Mouse (Mus musculus): ENCODE results near the gene Arap1.

Arap1 gene

DNA sequence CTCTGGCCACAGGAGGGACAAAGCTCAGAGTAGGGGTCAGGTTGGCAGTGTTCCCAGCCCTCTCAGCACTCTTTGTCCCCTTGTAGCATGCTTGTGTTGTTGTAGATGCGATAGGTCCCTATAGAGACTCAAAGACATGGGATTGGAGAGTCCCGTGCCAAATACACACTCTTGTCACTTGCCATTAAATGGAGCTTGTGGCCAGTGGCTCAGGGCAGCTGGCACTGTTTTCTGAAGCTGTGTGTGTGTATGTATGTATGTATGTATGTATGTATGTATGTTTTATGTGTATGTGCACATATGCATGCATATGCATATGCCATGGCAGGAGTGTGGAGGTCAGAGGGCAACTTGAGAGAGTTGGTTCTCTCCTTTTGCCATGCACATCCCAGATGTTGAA, 20.1 kb upstream of the Arap1 start:
- DNase-seq: no peak

DNA sequence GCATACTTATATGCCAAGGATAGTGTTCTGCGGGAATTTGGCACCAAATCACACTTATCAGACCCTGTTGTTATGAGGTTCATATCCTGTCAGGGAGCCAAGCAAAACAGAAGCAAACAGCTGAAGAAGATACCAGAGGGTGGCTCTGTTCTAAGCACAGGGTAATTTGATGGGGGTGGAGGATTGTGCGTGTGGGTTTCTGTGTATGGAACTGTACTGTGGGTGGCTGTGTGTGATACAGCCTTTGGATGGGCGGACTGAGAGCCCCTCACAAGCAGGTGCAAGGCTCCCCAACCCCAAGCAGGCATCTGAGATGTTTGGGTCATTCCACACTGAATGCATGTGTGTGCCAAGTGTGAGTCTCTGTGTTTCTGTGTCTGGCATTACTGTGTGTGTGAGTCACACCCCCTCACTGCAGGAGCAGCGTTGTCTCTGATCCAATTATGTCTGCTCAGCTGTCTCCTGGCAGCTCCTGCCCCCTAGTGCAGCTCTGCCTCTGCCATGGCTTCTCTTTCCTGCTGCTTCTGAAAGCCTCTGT, 19.2 kb upstream of the Arap1 start:
- peak; percentile 52 for DNase-seq

DNA sequence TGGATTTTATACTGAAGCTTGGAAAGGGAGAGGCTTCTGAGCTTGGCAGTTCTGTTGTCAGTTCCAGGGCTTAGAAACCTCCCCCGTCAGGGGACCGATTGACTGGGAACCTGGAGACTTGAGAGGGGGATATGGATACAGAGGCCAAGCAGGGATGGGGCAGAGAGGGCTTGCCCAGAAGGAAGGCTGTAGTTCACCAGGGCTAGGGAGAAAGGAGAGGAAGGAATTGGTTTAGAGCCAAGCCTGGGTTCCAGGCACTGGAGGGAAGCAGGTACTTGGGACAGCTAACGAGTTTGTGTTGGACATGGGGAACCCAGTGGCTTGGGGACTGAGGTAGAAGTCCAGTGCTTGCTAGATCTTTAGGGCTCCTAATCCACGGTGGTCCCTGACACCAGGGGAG, 18.3 kb upstream of the Arap1 start:
- DNase-seq: no peak

DNA sequence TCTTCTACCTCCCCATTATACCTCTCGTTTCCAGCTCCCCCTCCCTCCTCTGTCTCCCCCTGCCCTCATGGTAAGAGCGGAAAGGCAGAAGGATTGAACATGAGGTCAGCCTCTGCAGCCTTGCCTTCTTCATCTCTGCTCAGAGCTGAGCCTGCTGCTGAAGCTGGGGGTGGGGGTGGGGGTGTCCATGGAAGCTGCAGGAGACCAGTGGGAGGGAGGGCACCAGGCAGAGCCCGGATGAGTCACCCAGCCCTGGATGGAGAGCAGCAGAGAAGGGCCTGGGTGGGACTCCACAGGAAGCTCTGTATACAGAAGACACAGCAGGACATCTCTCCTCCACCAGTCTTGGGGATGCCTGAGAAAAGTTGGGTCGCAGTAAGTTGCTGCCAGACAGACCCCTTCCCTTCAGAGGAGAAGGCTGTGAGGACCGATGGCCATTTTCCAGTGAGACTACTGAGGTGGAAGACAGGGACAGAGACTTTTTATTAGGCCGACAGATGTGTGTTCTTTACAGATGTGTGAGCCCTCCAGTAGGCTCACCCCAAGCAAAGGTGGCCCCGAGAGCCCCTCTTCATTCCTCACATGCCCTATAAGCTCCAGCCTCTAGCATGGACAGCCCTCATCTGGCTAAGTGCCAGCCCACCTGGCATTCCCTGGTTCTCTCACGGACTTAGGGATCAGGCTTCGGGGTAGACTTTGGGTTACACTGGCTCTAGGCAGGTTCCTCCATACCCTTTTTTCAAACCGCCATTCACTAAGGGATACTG, 17.6 kb upstream of the Arap1 start:
- DNase-seq: no peak

DNA sequence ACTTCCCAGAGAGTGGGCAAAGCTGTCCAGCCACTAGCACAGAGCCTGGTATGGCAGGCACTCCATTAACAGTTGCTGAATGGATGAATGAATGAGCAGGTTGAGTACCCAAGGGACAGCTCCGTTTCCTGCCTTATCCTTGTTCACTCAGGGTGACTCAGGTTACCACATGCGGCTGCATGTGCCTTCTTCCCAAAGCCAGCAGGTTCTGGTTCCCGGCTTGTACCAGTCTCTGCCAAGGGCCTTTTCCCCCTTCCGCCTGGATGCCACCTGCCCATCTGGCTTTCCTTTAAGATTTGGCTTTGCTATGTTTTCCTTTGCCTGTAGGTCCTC, 17.1 kb upstream of the Arap1 start:
- peak; percentile 65 for DNase-seq

DNA sequence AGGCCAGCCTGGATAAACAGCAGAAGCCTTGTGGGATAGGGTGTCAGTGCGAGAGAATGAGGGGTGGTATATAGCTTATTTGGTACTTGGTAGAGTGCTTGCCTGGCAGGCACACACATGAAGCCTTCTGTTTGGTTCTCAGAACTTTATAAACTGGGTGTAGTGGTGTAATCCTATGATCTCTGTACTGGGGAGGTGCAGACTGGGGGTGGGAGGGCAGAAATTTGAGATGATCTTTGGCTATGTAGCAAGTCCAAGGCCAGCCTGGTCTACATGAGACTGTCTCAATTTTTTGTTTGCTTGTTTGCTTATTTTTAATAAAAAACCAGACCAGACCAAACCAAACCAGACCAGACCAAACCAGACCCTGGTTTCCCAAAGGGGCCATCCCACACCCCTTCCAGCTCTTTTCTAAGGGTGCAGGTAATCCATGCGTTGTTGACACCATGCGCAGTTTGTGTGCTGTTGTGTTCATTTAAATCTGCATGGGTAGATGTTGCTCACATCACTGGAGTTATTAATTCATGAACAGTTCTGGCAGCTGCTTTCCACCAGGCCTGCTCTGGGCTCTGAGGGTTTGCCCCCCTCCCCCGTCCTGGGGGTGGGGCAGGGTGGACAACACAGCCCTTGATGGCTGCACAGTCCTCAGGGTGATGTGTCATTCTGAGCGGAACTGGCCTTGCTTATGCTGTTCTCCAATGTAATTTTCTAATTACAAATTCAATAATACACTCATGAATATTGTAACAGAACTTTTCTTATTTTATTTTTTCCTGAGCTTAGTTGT, 15.6 kb upstream of the Arap1 start:
- no peak for DNase-seq

DNA sequence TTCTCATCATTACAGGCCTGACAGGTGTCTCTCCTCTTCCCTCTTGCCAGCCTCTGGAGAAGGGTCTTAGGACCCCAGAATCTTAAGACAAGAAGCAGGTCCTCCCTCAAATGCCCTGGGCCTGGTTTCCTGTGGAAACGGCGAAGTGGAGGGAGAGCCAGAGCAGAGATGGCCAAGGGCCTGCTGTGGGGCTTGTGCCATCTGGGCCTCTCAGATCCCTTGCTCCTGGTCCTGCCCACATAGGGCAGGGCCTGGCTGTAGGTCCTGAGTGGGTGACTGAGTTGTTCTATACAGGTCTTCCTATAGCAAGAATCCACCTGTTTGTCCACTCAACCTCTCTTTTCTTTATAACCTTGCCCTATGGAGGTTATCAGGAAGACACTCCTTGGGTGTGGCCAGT, 12.6 kb upstream of the Arap1 start:
- peak; percentile 48 for DNase-seq

DNA sequence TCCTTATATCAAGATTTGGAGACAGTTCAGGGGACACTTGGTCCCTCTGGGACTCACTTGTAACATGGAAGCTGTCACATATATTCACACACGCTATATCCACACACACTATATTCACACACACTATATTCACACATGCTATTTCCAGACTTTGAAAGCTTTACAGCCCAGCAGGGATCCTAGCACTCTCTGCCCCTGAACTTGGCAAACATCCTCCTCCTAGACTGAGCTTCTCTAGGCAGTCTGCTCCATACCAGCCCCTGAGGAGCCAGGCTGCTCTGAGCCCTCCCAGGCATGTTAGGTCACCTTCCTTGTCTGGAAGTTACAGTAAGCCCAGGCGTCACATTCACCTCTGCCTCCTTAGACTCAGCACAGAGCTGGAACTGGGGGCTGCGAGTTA, 11.2 kb upstream of the Arap1 start:
- DNase-seq: no peak

DNA sequence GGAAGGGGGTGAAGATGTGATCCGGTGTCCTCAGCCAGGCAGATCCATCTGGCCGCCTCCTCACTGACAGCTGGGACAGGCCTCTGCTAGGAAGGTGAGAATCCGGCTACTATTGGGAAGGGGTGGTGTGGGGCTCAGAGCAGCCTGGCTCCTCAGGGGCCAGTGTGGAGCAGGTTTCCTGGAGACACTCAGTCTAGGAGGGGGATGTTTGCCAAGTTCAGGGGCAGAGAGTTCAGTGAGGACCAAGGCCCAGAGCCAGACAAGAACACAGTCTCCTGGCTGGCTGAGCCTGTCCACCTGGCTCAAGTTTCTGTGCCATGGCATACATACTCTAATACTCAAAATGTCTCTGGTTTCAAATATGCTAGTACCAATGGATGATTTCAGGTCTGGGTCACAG, 10.5 kb upstream of the Arap1 start:
- peak; percentile 61 for DNase-seq

DNA sequence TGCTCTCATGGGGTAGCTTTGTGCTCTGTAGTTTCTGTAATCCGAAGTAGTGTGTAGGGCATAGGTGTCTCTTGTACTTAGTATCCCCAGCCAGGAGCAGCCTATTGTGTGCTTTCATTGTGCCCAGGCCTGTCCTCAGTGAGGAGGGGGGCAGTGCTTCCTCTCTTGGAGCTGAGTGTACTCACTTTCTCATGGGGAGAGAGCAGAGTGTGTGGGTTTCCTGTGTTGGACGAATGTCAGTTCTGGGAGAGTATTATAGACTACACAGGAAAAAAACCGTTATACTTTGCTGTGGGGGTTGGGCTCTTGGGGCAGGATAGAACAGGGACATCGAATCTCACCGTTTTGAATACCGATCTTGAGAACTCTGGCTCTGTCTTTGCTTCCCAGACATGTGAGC, 6.5 kb upstream of the Arap1 start:
- DNase-seq: no peak

DNA sequence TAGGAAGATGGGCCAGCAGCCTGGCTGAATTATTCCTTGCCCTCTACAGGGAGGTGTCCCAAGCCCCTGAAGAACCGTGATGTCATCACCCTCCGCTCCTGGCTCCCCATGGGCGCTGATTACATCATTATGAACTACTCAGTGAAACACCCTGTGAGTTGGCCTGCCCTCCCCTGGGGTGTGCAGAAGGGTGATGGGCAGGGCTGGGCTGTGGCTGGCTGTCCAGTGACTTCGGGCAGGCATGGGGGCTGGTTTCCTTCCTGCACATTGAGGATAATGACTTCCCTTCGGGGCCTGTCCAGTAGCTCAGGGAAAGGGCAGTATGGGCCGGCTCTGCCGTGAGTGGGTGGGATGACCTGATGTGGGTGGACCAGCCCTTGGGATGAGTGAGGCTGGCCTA, 4.7 kb upstream of the Arap1 start:
- no peak for DNase-seq

DNA sequence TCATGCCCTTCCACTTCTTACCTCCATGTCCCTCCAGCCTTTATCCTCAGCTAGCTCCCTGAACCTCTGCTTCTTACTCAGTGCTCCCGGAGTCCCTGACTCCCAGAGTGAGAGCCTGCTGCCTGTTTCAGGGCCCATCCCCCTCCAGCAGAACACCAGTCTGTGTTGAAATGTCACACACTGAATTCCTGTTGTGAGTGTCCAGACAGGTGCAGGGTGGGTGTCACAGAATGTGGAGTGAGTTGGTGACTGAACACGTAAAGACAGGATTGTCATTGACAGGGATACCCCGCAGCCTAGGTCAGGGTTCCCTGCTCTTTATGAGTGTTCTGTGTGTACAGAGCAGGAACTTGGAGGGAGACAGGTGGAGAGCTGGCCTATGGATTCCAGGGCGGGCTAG, 3.0 kb upstream of the Arap1 start:
- no peak for DNase-seq

DNA sequence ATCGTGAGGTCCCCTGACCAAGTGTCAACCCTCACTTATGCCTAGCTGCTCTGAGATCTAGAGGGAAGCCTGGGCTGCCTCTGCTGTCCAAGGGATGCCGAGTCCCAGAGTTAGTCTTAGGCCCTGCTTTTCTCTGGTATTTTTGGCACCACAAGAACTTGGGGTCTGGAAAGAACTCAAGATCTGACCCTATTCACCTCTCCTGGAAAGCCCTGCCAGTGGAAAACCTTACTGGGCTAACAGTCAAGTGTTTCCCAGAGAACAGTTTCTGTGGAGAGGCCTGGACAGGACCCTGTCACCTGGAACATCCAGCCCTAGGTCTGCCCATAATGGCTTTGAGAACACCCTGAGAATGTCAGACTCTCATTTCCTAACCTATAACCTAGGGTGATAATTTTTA, 876 bp upstream of the Arap1 start:
- no peak for DNase-seq

DNA sequence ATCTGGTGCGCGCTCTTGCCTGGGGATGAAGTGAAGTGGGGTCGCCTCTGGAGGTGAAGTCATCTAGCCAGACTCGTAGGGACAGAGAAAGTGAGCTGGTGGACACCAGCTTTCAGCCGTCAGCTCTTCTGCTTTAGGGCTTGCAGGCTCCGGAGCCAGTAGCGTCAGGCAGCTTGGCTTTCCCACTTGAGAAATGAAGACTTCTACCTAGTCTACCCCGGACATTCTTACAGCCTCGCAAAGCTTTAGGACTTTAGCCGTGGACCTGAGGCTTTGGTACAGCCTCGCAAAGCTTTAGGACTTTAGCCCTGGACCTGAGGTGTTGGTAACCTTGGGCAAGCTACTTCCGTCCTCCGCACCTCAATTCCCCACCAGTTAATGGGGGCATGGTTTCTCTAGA, 445 bp downstream of the Arap1 start:
- DNase-seq: no peak

DNA sequence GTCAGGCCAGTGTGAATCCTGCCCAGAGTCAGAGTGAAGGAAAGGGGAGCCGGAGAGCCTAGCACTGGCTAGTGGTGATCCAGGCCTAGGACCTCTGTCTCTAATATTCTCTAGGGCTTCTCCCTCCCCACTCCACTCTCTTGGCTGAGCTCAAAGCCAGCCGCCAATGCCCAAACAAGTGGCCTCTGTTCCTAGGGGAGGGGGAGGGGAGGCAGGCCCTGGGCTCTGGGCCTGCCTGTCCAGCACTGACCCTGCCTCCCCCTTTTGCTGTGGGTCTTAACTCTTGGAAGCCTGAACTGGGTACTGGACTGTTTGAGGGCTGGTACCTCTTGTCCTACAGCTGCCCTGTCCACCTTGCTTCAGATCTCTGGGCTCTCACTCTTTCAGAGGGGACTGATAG, 2.0 kb downstream of the Arap1 start:
- DNase-seq: no peak

DNA sequence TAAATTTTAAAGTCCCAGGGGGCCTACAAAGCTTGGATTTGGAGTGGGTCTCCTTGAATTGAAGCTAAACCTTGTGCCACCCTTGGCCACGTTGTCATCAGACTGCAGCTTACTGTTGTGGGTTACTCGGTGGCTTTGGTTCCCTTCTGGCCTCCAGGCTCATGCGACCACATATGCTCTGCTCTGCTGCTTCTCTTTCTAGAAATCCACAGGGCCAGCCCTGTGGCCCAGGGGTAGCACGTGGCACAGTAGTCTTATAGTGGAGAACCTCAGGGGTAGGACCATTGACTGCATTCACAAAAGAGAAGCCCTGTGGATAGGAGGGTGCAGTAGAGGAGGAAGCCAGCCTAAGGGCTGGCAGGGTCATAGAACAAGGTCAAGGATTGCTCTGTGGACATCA, 4.5 kb downstream of the Arap1 start:
- no peak for DNase-seq

DNA sequence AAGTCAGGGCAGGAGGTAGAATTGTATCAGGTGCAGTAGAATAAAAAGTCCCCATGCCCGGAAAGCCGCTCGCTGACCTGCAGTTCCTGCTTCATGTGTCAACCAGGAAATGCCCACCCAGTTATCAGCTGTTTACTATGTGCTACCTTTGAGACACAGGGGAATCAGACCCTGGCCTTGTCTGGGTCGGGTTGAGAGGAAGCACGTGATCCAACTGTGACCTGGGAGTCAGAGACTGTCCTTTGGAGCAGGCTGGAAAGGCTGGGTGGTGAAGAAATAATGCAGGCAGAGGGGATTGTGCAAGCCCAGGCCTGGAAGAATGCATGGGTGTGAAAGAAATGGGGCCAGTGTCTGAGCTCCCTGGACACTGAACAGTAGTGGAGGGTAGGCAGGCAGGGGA, 6.6 kb downstream of the Arap1 start:
- DNase-seq: no peak

DNA sequence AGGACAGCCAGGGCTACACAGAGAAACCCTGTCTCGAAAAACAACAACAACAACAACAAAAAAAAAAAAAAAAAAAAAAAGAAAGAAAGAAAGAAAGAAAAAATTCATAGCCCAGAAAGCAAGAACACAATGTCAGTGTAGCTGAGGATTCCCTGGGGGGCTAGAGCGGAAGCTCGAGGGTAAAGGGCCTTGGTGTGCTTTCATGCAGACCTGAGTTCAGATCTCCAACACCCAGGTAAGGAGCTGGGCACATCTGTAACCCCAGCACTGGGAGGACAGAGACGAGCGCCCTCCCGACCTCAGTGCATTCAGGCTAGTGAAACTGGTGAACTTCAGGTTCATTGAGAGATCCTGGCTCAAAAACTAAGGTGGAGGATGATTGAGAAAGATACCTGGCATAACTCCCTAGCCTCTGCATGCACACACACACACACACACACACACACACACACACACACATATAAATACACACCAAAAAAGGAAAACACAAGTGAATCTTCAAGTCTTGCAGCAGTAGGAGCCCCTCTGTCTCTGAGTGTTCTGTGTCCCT, 7.8 kb downstream of the Arap1 start:
- DNase-seq: no peak

DNA sequence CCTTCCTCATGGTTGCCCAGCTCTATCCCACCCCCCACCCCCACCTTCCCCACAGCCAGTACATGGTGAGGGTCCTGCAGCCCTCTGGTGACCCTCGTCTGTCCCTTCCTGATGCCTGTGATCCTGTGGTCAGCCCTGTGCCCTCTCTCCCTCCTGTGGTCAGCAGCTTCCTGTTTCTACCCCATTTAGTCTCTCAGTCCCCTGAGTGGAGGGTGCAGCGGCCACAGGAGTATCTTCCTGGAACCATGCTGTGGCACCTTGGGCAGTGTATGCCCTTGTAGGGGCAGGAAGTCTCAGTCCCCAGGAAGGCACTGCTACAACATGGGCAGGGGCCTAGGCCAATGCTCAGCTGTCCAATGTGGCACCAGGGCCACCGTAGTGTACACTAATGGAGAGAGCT, 9.0 kb downstream of the Arap1 start:
- no peak for DNase-seq

DNA sequence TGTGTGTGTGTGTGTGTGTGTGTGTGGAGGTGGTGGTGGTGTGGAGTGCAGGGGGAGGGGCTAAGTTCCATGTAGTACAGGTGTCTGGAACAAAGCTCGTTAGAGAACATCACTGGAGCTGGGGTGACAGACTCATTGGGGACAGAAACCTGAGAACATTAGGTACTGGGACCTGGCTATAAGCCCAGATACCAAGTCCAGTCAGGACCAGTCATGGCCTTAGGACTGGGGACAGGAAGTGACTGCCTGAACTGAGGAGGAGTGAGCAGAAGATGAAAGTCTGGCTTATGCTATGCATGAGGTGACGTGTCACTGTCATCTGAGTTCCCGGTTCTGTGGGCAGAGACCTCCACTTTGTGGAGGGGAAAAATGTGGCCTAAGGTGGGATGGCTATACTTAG, 12.5 kb downstream of the Arap1 start:
- DNase-seq: no peak

DNA sequence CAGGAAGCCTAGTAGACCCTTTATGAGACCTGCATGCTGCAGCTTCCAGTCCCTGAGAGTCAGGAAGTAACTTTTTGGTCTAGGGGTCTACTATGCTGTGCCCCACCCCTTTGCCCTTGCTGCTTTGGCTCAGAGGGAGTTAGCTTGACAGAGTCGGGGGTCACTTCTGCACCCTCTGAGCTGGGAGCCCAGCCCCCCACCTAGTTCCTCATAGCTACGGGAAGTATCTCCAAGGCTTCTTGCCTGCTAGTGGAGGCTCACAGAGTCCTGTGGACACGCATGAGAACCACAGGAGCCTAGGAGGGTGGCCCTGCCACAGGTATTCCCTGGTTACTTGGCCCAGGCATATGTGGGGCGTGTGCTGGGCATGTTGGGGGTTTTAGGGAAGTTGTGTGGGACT, 13.2 kb downstream of the Arap1 start:
- DNase-seq: no peak

DNA sequence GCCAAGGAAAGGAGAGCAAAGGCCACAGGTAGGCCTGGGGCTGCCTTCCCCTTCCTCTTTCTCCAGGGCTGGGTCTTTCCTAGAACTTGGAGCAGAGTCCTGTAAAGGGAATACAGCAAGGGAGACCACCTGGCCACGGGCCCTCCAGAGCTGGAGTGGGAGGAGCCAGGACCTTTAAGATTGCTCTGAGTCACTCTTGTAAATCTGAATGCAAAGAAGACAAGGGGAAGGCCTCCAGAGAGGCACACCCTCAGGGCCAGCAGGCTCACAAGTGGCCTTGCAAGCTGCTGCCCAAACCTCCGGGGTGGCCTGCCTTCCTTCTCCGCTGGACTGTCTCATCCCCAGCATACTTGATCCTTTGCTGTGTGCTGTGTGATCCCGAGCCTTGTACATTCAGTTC, 13.9 kb downstream of the Arap1 start:
- DNase-seq: no peak

DNA sequence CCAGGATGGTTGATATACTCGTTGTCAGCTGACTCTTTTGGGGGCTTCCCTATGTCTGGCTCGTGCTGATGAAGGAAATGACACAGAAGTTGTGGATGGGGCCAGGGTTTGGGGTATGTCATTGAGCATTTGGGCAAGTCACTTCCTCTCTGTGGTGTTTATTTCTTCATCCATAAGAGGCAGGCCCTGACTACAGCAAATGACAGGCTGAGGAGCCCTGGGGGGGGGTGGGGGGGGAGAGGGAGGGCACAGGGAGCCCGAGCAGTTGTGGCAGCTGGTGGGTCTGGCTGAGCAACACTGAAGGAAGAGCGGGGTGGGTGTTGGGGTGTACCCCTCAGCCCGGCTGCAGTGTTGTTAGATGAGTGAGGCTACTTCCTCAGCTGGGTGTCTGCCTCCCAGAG, 14.9 kb downstream of the Arap1 start:
- no peak for DNase-seq

DNA sequence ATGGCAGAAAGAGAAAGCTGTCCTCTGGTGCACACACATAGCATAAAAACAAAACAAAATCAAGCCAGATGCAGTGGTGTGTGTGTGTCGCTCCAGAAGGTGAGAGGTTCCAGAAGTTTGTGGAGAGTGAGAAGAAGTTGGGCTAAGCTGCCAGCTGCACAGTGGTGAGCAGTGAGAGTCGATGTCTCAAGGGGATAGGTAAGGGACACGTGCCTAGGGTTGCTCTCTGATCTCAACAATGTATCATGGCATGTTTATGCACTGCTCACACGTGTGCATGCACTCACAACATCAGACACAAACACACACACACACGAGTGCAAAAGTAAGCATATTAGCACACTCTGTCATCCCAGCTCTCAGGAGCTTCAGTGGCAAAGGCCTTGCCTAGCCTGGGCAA, 16.0 kb downstream of the Arap1 start:
- no peak for DNase-seq

Data from cerebellum, adult 8-10 months (tissue).